Mouse (Mus musculus) G1E (cell line): Measurements from ENCODE around the gene Atp1b1.

Experiments
- CTCF ChIP-seq: IDR thresholded peaks from 2 replicates; pipeline ENCODE4 v1.5.1; 2012; ENCODE audit warnings: low read depth, low read length, inconsistent platforms, mixed read lengths
- GATA1 ChIP-seq: IDR thresholded peaks from 2 replicates; pipeline ENCODE4 v1.6.1; 2012; ENCODE audit warnings: borderline replicate concordance, low read length, inconsistent platforms, mixed read lengths
- GATA2 ChIP-seq: IDR thresholded peaks from 2 replicates; pipeline ENCODE4 v1.6.1; 2012; ENCODE audit warnings: low read depth, low read length, inconsistent platforms, borderline replicate concordance
- POLR2AphosphoS5 ChIP-seq: IDR thresholded peaks from 2 replicates; pipeline ENCODE4 v1.6.1; 2012; ENCODE audit warnings: low read depth, low read length, inconsistent platforms; ENCODE audit not compliant: insufficient replicate concordance
- TAL1 ChIP-seq: conservative IDR thresholded peaks from 2 replicates; pipeline ENCODE4 v1.6.1; 2012; ENCODE audit warnings: low read depth, low read length, inconsistent platforms, mixed read lengths

DNA sequence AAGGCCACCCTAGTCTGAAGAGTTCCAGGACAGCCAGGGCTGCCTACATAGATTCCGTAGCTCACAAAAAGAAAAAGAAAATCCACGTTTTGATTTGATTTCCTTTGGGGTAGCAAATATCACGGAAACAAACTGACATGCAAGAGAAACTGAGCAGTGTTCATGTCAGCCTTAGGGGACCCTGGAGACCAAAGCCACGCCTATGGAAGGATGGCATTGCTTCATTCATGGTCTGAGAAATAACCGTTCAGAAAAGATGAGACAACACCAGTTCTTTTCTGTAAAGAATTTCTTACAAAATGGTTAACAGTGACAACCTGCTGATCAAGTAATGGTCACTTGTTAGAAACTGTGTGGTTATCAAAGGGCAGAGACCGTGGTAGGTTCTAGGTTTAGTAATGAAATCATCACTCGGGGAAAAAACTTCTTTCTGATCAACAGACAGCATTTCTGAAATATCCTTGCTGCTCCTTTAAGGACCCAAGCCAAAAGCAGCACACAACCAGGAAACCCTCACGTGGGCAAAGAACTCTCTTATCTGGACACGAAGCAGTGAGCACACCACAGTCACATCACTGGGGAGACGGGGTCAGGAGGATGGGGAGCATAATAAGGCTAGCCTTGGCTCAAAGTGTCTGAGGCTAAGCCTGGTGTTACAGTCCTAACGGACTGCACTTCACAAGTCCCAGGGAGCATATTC lies 17.3 kb downstream of the Atp1b1 start:
- TF ChIP-seq GATA1 (no peak), CTCF (no peak), POLR2AphosphoS5 (no peak), GATA2 (no peak), TAL1 (no peak)
